Mouse (Mus musculus): Measurements from ENCODE around the gene Olfr638. TPM values are rescaled to one million over a fixed set of nuclear protein-coding genes. Genes with fewer than 3 reads are reported as not detected.
"Not testable (repeated sequence)": the region's sequence is repeated elsewhere in the genome, so short reads cannot be mapped to it uniquely, and the experiment has no call there.

The Olfr638 gene
- not detected in 2 replicates for polyA plus RNA-seq (2015; fragmentation: Nextera tagmentation; extraction: Ambion mirVana)

GRCm38 (mm10) chr7:103998446-103998845, at the start of gene Olfr638:
Olfr638 (plus strand) TSS chr7:103998746.
- Histone ChIP-seq H3K4me1 (replicated peaks) (no peaks in the 10 kb centered on the region), H3K9me3 (no peaks in the 10 kb centered on the region), H3K4me2 (no peak within 1 kb of the TSS), H3K27me3 (no peaks in the 10 kb centered on the region), H3K9ac (no peak within 1 kb of the TSS), H3K27ac (replicated peaks) (no peak within 1 kb of the TSS), H3K36me3 (no peaks in the 10 kb centered on the region), H3K4me3 (no peak within 1 kb of the TSS)
- ATAC-seq (ENCODE audit: low read depth) = no peak

GRCm38 (mm10) chr7:103966873-103967272, 31.7 kb upstream of the Olfr638 start:
- H3K27ac ChIP-seq (replicated peaks); H3K4me1 ChIP-seq (replicated peaks); H3K36me3 ChIP-seq; H3K9ac ChIP-seq; ATAC-seq (ENCODE audit: low read depth); H3K27me3 ChIP-seq; H3K4me2 ChIP-seq; H3K9me3 ChIP-seq; H3K4me3 ChIP-seq: not testable (repeated sequence)
- 97% methylated on average over 22 of the region's 22 CpGs for WGBS

- no peak within 1 kb of the TSS for H3K4me3 ChIP-seq
- H3K4me1 ChIP-seq (replicated peaks) = no peaks in the 10 kb centered on the region
- no peak within 1 kb of the TSS for H3K27ac ChIP-seq (replicated peaks)
- ATAC-seq (ENCODE audit: low read depth) = no peak
- WGBS = 75% methylated on average over 1 of the region's 1 CpGs
- H3K9me3 ChIP-seq = no peaks in the 10 kb centered on the region
- no peaks in the 10 kb centered on the region for H3K36me3 ChIP-seq
- H3K4me2 ChIP-seq = no peak within 1 kb of the TSS
- no peaks in the 10 kb centered on the region for H3K27me3 ChIP-seq
- no peak within 1 kb of the TSS for H3K9ac ChIP-seq
Observed at GRCm38 (mm10) chr7:103970852-103971251, 27.7 kb upstream of the Olfr638 start, which contains the start of gene Olfr635. Olfr635 (plus strand) TSS chr7:103971152.

GRCm38 (mm10) chr7:103971782-103972181, 26.8 kb upstream of the Olfr638 start:
- Histone ChIP-seq H3K27me3 (no peaks in the 10 kb centered on the region), H3K36me3 (no peaks in the 10 kb centered on the region)
- 78% methylated on average over 1 of the region's 1 CpGs for WGBS

GRCm38 (mm10) chr7:103999124-103999523, 578 bp downstream of the Olfr638 start:
- no peaks in the 10 kb centered on the region for H3K4me1 ChIP-seq (replicated peaks)

More at GRCm38 (mm10) chr7:103971782-103972181, 26.8 kb upstream of the Olfr638 start:
- Histone ChIP-seq H3K4me2 (no peak overlapping the region), H3K4me1 (replicated peaks) (no peaks in the 10 kb centered on the region), H3K9ac (no peak overlapping the region), H3K9me3 (no peaks in the 10 kb centered on the region), H3K27ac (replicated peaks) (no peak overlapping the region), H3K4me3 (no peak overlapping the region)
- ATAC-seq (ENCODE audit: low read depth) = no peak

GRCm38 (mm10) chr7:104017203-104017602, 18.7 kb downstream of the Olfr638 start, which contains the start of gene Olfr639:
Olfr639 (minus strand) TSS chr7:104017303.
- H3K4me3 ChIP-seq = no peak within 1 kb of the TSS
- H3K27ac ChIP-seq (replicated peaks) = no peak within 1 kb of the TSS
- ATAC-seq (ENCODE audit: low read depth) = no peak
- no peaks in the 10 kb centered on the region for H3K4me1 ChIP-seq (replicated peaks)
- no peaks in the 10 kb centered on the region for H3K9me3 ChIP-seq
- H3K27me3 ChIP-seq = no peaks in the 10 kb centered on the region
- no peak within 1 kb of the TSS for H3K4me2 ChIP-seq
- H3K9ac ChIP-seq = no peak within 1 kb of the TSS
- H3K36me3 ChIP-seq = no peaks in the 10 kb centered on the region

More at GRCm38 (mm10) chr7:103999124-103999523, 578 bp downstream of the Olfr638 start:
- H3K9me3 ChIP-seq = no peaks in the 10 kb centered on the region
- no peak for ATAC-seq (ENCODE audit: low read depth)
- H3K36me3 ChIP-seq = no peaks in the 10 kb centered on the region
- no peak overlapping the region for H3K4me2 ChIP-seq
- no peak overlapping the region for H3K27ac ChIP-seq (replicated peaks)
- no peak overlapping the region for H3K4me3 ChIP-seq
- H3K9ac ChIP-seq = no peak overlapping the region
- no peaks in the 10 kb centered on the region for H3K27me3 ChIP-seq

- ATAC-seq (ENCODE audit: low read depth) = no peak
- Histone ChIP-seq H3K4me2 (no peak overlapping the region), H3K9me3 (no peaks in the 10 kb centered on the region), H3K4me3 (no peak overlapping the region), H3K27ac (replicated peaks) (no peak overlapping the region), H3K27me3 (no peaks in the 10 kb centered on the region), H3K4me1 (replicated peaks) (no peaks in the 10 kb centered on the region), H3K9ac (no peak overlapping the region), H3K36me3 (no peaks in the 10 kb centered on the region)
- 88% methylated on average over 1 of the region's 1 CpGs for WGBS
Observed at GRCm38 (mm10) chr7:104018953-104019352, 20.4 kb downstream of the Olfr638 start.

- Histone ChIP-seq H3K9me3 (no peaks in the 10 kb centered on the region), H3K36me3 (no peaks in the 10 kb centered on the region), H3K27ac (replicated peaks) (no peak overlapping the region), H3K4me1 (replicated peaks) (no peaks in the 10 kb centered on the region), H3K9ac (no peak overlapping the region), H3K27me3 (no peaks in the 10 kb centered on the region), H3K4me3 (no peak overlapping the region), H3K4me2 (no peak overlapping the region)
- ATAC-seq (ENCODE audit: low read depth) = no peak
- 89% methylated on average over 6 of the region's 6 CpGs for WGBS
Observed at GRCm38 (mm10) chr7:104021651-104022050, 23.1 kb downstream of the Olfr638 start.

- Histone ChIP-seq H3K9me3 (no peaks in the 10 kb centered on the region), H3K4me2 (no peak within 1 kb of the TSS), H3K36me3 (no peaks in the 10 kb centered on the region), H3K4me3 (no peak within 1 kb of the TSS), H3K27ac (replicated peaks) (no peak within 1 kb of the TSS), H3K27me3 (no peaks in the 10 kb centered on the region), H3K9ac (no peak within 1 kb of the TSS), H3K4me1 (replicated peaks) (no peaks in the 10 kb centered on the region)
- 75% methylated on average over 6 of the region's 6 CpGs for WGBS
- ATAC-seq (ENCODE audit: low read depth) = no peak
Observed at GRCm38 (mm10) chr7:104025473-104025872, 26.9 kb downstream of the Olfr638 start, which contains the start of gene Olfr640. Olfr640 (minus strand) TSS chr7:104025573.

- no peaks in the 10 kb centered on the region for H3K27me3 ChIP-seq
- H3K4me3 ChIP-seq = no peak overlapping the region
- ATAC-seq (ENCODE audit: low read depth) = no peak
- H3K27ac ChIP-seq (replicated peaks) = no peak overlapping the region
- H3K9ac ChIP-seq = no peak overlapping the region
- H3K4me2 ChIP-seq = no peak overlapping the region
- H3K36me3 ChIP-seq = no peaks in the 10 kb centered on the region
- 86% methylated on average over 3 of the region's 3 CpGs for WGBS
- H3K9me3 ChIP-seq = no peaks in the 10 kb centered on the region
- no peaks in the 10 kb centered on the region for H3K4me1 ChIP-seq (replicated peaks)
Observed at GRCm38 (mm10) chr7:104026978-104027377, 28.4 kb downstream of the Olfr638 start.

GRCm38 (mm10) chr7:104035145-104035544, 36.6 kb downstream of the Olfr638 start, which contains the start of gene Olfr641:
Olfr641 (plus strand) TSS chr7:104035445.
- Histone ChIP-seq H3K27ac (replicated peaks) (no peak within 1 kb of the TSS), H3K4me3 (no peak within 1 kb of the TSS), H3K9ac (no peak within 1 kb of the TSS), H3K4me1 (replicated peaks) (no peaks in the 10 kb centered on the region), H3K36me3 (no peaks in the 10 kb centered on the region), H3K9me3 (no peaks in the 10 kb centered on the region), H3K4me2 (no peak within 1 kb of the TSS), H3K27me3 (no peaks in the 10 kb centered on the region)
- WGBS = 72% methylated on average over 1 of the region's 1 CpGs
- no peak for ATAC-seq (ENCODE audit: low read depth)

- ATAC-seq (ENCODE audit: low read depth) = no peak
- Histone ChIP-seq H3K9me3 (no peaks in the 10 kb centered on the region), H3K27me3 (no peaks in the 10 kb centered on the region), H3K27ac (replicated peaks) (no peak overlapping the region), H3K36me3 (no peaks in the 10 kb centered on the region), H3K4me2 (no peak overlapping the region), H3K4me1 (replicated peaks) (no peaks in the 10 kb centered on the region), H3K9ac (no peak overlapping the region), H3K4me3 (no peak overlapping the region)
- WGBS = 95% methylated on average over 4 of the region's 4 CpGs
Observed at GRCm38 (mm10) chr7:104050745-104051144, 52.2 kb downstream of the Olfr638 start.

GRCm38 (mm10) chr7:104052566-104052965, 54.0 kb downstream of the Olfr638 start, which contains the start of gene Olfr642:
Olfr642 (minus strand) TSS chr7:104052666.
- Histone ChIP-seq H3K27me3 (no peaks in the 10 kb centered on the region), H3K27ac (replicated peaks) (no peak within 1 kb of the TSS), H3K4me1 (replicated peaks) (no peaks in the 10 kb centered on the region), H3K4me3 (no peak within 1 kb of the TSS), H3K9ac (no peak within 1 kb of the TSS), H3K4me2 (no peak within 1 kb of the TSS), H3K36me3 (no peaks in the 10 kb centered on the region), H3K9me3 (no peaks in the 10 kb centered on the region)
- ATAC-seq (ENCODE audit: low read depth) = no peak
- 74% methylated on average over 1 of the region's 1 CpGs for WGBS

Data from neural tube, embryonic 13.5 days (tissue).